Mouse (Mus musculus) layer of hippocampus, postnatal 25 days (tissue): Measurements from ENCODE around the gene Fmnl2. TPM values are rescaled to one million over a fixed set of nuclear protein-coding genes. Genes with fewer than 3 reads are reported as not detected.

Source experiments
- DNase-seq, 2 experiments: peaks; one replicate each; pipeline ENCODE4 v3.0.0; 2022; ENCODE audit warnings: mixed read lengths in 2 of 2, low spot score in 1 of 2; ENCODE audit errors: extremely low spot score in 1 of 2
- total RNA-seq, 2 experiments: library from RNA; stranded (reverse); gene quantifications; 2 replicates each; pipeline ENCODE4 v1.2.3; 2021

Fmnl2 gene
- total RNA-seq, 2 experiments from 2014 or later, result 45.2 to 45.7 TPM

- no peak for DNase-seq
These were observed 90.7 kb downstream of the Fmnl2 start for GRCm38 (mm10) chr2:52948406-52948805.

GRCm38 (mm10) chr2:52949556-52949955 is 91.9 kb downstream of the Fmnl2 start:
- no peak for DNase-seq

DNA sequence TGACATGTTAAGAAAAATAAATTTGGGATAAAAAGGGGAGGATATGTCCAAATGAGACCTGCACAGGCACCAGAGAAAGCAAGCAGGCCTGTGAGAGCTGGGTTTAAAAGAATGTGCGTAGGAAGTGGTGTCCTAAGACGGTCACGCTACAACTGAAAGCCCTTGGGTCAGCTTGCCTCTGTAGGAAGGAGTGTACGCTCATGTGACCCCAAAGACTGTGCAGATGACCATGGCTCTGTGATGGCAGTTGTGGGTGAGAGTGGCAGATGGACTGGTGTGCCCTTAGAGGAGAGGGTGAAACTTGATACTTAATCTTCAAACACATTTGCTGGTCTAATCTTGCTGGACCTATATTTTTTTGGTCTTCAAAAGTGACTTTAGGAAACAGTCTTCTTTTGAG is 92.6 kb downstream of the Fmnl2 start:
- DNase-seq, result no peak

- no peak for DNase-seq
These were observed 94.6 kb downstream of the Fmnl2 start for GRCm38 (mm10) chr2:52952202-52952730.

- peak in 1 of 2 experiments; percentile 53 for DNase-seq
These were observed 97.4 kb downstream of the Fmnl2 start for GRCm38 (mm10) chr2:52955090-52955489.

GRCm38 (mm10) chr2:52955831-52956230 is 98.2 kb downstream of the Fmnl2 start:
- DNase-seq, result no peak

GRCm38 (mm10) chr2:52957771-52958534 is 100.3 kb downstream of the Fmnl2 start:
- no peak for DNase-seq

DNA sequence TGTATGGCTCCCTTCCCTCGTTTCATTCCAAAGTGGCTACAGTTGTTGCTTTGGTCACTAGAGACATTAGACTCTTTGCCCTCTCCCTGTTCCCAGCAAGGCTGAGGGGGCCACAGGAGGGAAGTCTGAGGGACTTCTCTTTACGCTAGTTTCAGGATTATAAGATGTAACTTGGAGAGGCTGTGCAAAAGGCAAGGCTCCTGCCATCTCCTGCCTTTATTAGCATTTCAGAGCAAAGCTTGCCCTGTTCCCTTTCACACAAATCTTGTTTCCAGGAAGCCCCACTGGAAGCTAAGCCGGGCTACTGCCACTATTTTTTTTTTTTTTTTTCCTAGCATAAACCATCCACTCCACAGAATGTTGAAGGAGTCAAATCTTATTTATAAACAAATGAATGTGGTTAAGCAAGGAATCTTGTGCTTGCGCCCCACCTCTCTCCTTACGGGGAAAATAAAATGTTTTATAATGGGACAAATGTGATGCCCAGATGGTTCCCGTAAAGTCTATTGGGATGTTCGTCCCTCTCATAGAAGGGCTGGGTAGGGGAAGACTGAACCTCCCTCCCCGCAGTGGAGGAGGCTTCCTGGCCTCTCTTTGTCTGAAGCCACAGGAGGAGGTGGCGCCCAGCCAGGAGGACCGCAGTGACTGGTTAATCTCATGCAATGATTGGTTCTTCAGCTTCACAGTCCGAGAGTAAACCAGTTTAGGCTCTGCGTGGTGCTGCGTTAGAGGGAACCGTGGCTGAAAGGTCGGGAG is 101.1 kb downstream of the Fmnl2 start:
- DNase-seq, result peak in 1 of 2 experiments; percentile 52

- DNase-seq, result no peak
These were observed 101.6 kb downstream of the Fmnl2 start for GRCm38 (mm10) chr2:52959291-52959621.

GRCm38 (mm10) chr2:52959982-52960381 is 102.3 kb downstream of the Fmnl2 start:
- no peak for DNase-seq

- no peak for DNase-seq
These were observed 103.0 kb downstream of the Fmnl2 start for GRCm38 (mm10) chr2:52960697-52961096.

- no peak for DNase-seq
These were observed 105.8 kb downstream of the Fmnl2 start for GRCm38 (mm10) chr2:52963439-52963838.

- no peak for DNase-seq
These were observed 106.8 kb downstream of the Fmnl2 start for GRCm38 (mm10) chr2:52964386-52964928.

DNA sequence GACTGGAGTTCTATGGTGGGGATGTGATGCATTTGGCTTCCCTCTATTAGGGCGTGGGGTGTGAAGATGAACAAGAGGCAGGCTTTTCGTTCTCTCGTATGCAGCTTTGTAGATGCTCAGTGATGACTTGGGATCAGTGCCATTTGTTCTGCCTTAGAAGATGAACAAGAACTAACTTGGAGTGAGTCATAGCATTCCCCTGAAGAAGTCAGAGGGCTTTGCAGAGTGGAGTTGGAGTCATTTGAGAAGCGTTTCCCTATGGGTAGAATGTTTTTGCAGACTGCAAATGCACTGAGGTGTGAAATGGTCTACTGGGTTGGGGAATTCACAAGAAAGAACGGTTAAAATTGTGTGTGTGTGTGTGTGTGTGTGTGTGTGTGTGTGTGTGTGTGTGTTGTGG is 108.6 kb downstream of the Fmnl2 start:
- DNase-seq, result no peak

- DNase-seq, result no peak
These were observed 109.3 kb downstream of the Fmnl2 start for GRCm38 (mm10) chr2:52966820-52967460.

- no peak for DNase-seq
These were observed 109.8 kb downstream of the Fmnl2 start for GRCm38 (mm10) chr2:52967461-52967823.

DNA sequence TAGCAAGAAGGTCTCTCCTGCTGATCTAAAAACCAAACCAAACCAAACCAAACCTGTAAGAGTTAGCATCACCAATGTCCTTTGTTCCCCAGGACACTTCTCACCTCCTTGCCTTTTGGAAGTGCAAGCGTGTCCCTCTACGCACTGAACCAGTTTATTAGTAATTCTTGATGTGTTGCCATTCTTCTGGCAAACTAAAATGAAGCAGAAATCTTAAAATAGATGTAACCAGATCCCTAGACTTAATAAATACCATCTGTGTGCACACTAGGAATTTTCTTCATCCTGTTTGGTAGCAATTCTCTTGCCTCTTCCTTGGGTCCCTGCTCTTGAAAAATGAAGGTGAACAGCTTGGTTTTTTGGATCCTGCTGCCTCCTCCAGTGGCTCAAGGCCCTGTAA is 111.2 kb downstream of the Fmnl2 start:
- no peak for DNase-seq

DNA sequence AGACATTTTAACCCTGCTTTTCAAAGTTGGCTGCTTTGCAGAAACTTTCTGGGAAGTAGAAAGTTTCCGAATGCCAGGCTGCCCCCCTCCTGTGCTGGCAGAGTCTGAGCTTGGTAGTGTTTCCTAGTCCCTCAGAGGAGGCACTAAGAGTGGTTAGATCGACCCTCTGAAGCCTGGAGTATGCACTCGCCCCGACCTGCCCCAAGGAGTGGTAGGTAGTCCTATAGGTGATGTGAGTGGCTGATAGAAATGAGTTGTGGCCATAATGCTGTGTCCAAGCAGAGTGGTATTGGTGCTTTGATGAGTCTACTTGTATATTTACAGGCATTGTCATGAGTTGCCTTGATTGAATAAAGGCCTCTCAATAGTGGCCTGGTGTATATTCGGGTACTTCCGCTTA is 116.4 kb downstream of the Fmnl2 start:
- no peak for DNase-seq

GRCm38 (mm10) chr2:52974776-52975175 is 117.1 kb downstream of the Fmnl2 start:
- no peak for DNase-seq

DNA sequence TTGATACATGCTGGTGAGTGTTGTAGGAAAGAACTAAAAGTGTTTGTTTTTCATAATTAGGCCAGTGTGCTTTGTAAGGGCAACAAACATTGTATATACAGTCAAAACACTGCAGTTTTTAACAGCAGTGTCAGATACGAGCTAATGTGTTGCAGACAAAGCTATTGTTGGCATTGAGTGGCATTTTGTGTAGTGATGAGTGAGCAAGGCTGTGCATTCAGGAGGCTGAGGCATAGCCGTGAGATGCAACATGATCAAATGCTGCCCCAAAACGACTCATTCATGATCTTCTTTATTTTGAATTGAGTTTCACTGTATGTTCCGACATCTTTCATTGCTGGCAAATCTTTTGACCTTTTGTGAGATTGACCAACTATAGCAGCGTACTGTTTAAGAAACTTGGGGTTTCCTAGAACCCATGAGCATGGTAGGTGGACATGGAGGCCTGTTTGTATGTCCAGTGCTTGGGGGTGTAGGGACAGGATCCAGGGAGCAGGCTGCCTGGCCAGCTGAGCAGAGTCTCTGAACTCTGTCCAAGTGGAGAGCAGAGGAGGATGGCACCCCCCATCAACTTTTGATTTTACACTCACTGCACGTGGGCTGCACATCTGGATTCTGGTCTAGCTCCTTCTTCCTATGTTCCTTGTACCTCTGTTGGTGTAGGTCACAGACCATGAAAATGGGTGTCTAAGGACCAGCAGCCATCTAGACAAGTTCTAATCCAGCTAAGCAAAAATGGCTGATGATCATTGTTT is 120.4 kb downstream of the Fmnl2 start:
- DNase-seq, result no peak
